In genomic region chr6:118977443-118978271, GRCm38 (mm10) we compare ENCODE assay signal across 11 mouse cellular contexts.
DNase-seq lines count a peak whose midpoint lies in the region; ATAC-seq and TF ChIP-seq lines count a peak whose summit lies in the region.
"Had no signal": no experiment of that assay in that cellular context is flagged by ENCODE, and none has a peak within 500 bp of the region (broad histone marks: within the 10 kb centered on the region; RNA-seq: fewer than 3 reads in every experiment).

No protein-coding gene starts in this region.

- peaks cover 13% of the 10 kb centered on the region for H3K4me1 ChIP-seq in neural tube, embryonic 14.5 days (ENCODE audit: control insufficient read depth, insufficient read depth, low read length)
- no peaks in the 10 kb centered on the region for H3K4me1 ChIP-seq in stomach, postnatal 0 days (replicated peaks; ENCODE audit: control insufficient read depth, insufficient read depth)

- no peak overlapping the region for H3K9ac ChIP-seq in neural tube, embryonic 14.5 days (replicated peaks; ENCODE audit: low read depth, low read length)
- H3K9ac ChIP-seq in stomach, postnatal 0 days (ENCODE audit: low read length): no peak overlapping the region
- H3K9ac ChIP-seq: embryonic facial prominence, embryonic 12.5 days; liver, embryonic 12.5 days had no signal

- H3K4me3 ChIP-seq in neural tube, embryonic 14.5 days (ENCODE audit: low read depth, low read length): no peak overlapping the region
- H3K4me3 ChIP-seq in stomach, postnatal 0 days (ENCODE audit: low read depth, low read length): no peak overlapping the region
- H3K4me3 ChIP-seq: embryonic facial prominence, embryonic 12.5 days; liver, embryonic 12.5 days had no signal

- peak overlapping the region; percentile 40 for H3K27ac ChIP-seq in neural tube, embryonic 14.5 days (ENCODE audit: low read depth, low read length)
- no peak overlapping the region for H3K27ac ChIP-seq in stomach, postnatal 0 days (replicated peaks)
- H3K27ac ChIP-seq: embryonic facial prominence, embryonic 12.5 days; liver, embryonic 12.5 days had no signal

- 32% methylated on average over 10 of the region's 10 CpGs for WGBS in neural tube, embryonic 14.5 days
- 38% methylated on average over 10 of the region's 10 CpGs for WGBS in stomach, postnatal 0 days

- H3K27me3 ChIP-seq in neural tube, embryonic 14.5 days (ENCODE audit: control insufficient read depth, insufficient read depth, low read length): no peaks in the 10 kb centered on the region
- no peaks in the 10 kb centered on the region for H3K27me3 ChIP-seq in stomach, postnatal 0 days (ENCODE audit: control insufficient read depth, insufficient read depth, low read length)
- H3K27me3 ChIP-seq: embryonic facial prominence, embryonic 12.5 days; liver, embryonic 12.5 days had no signal

- no peak for TF ChIP-seq EP300 in stomach, postnatal 0 days (optimal IDR thresholded peaks at IDR 0.05)

- peak overlapping the region; percentile 8; the same call in 1 of the 2 replicates for H3K4me2 ChIP-seq in neural tube, embryonic 14.5 days (ENCODE audit: low read depth, low read length)
- H3K4me2 ChIP-seq in stomach, postnatal 0 days (replicated peaks; ENCODE audit: low read depth): no peak overlapping the region
- H3K4me2 ChIP-seq: embryonic facial prominence, embryonic 12.5 days; liver, embryonic 12.5 days had no signal

- H3K9me3 ChIP-seq in neural tube, embryonic 14.5 days (ENCODE audit: control insufficient read depth, low read length): no peaks in the 10 kb centered on the region
- no peaks in the 10 kb centered on the region for H3K9me3 ChIP-seq in stomach, postnatal 0 days (ENCODE audit: control insufficient read depth, low read length)
- H3K9me3 ChIP-seq: embryonic facial prominence, embryonic 12.5 days; liver, embryonic 12.5 days had no signal

- DNase-seq in embryo, embryonic 10.5 days (ENCODE audit: low spot score): peak; percentile 30
- no peak for DNase-seq in embryo, embryonic 11 days
- peak; percentile 58 to 84 for DNase-seq in layer of hippocampus, postnatal 14 days (ENCODE audit: low spot score in 2 of 2)
- no peak for DNase-seq in stomach, postnatal 0 days (ENCODE audit: low spot score)
- DNase-seq in adrenal gland, adult 8-10 months: no peak
- DNase-seq: heart, postnatal 4 days had no signal

- peak; percentile 78 for ATAC-seq in frontal cortex, adult (ENCODE audit: low TSS enrichment)
- peak; percentile 91 for ATAC-seq in neural tube, embryonic 14.5 days (ENCODE audit: low read depth)
- no peak for ATAC-seq in stomach, postnatal 0 days (ENCODE audit: low FRiP score, low TSS enrichment)
- ATAC-seq in megakaryocyte, adult 5-6 weeks (ENCODE audit: poor library complexity, severe bottlenecking): no peak
- ATAC-seq: liver, embryonic 12.5 days had no signal

- TF ChIP-seq CTCF in stomach, postnatal 0 days (IDR thresholded peaks at IDR 0.05; ENCODE audit: low read depth): no peak

- no peaks in the 10 kb centered on the region for H3K36me3 ChIP-seq in neural tube, embryonic 14.5 days (ENCODE audit: control insufficient read depth, insufficient read depth, low read length)
- no peaks in the 10 kb centered on the region for H3K36me3 ChIP-seq in stomach, postnatal 0 days (ENCODE audit: control insufficient read depth, insufficient read depth, low read length)
- H3K36me3 ChIP-seq: embryonic facial prominence, embryonic 12.5 days; liver, embryonic 12.5 days had no signal

Comparison
In these comparisons a context has a peak if more than half of its experiments do, and no peak if none do; other contexts are left out.
1. DNase-seq: peak in embryo, embryonic 10.5 days (single experiment) and layer of hippocampus, postnatal 14 days (2 of 2); none in embryo, embryonic 11 days (single experiment), stomach, postnatal 0 days (single experiment) and adrenal gland, adult 8-10 months (single experiment).
2. ATAC-seq: peak in frontal cortex, adult (single experiment) and neural tube, embryonic 14.5 days (single experiment); none in stomach, postnatal 0 days (single experiment) and megakaryocyte, adult 5-6 weeks (single experiment).